Mouse (Mus musculus) lung, postnatal 0 days (tissue): ENCODE results near the gene Espl1.

ENCODE experiments used
- CTCF ChIP-seq: IDR thresholded peaks from 2 replicates; pipeline ENCODE4 v1.5.1; 2016; ENCODE audit warnings: antibody characterized with exemption, mild to moderate bottlenecking
- EP300 ChIP-seq: IDR thresholded peaks from 2 replicates; pipeline ENCODE4 v1.6.1; 2016; ENCODE audit warnings: antibody characterized with exemption, mild to moderate bottlenecking, control low read depth

GRCm38 (mm10) chr15:102249967-102250366, 46.1 kb upstream of the Espl1 start:
- no peak for TF ChIP-seq EP300
- no peak for TF ChIP-seq CTCF
